Mouse (Mus musculus) embryonic fibroblast, embryonic 13.5 days (primary cell): Measurements from ENCODE around the gene Gpr183. TPM values are rescaled to one million over a fixed set of nuclear protein-coding genes. Genes with fewer than 3 reads are reported as not detected.

ENCODE experiments used
- H3K27ac ChIP-seq: 2 replicates; pipeline ENCODE4 v1.5.1; 2012; ENCODE audit warnings: low read length, control low read depth, inconsistent platforms; ENCODE audit not compliant: insufficient read depth
- H3K4me1 ChIP-seq: 2 replicates; pipeline ENCODE4 v1.6.1; 2011; ENCODE audit warnings: low read length; ENCODE audit not compliant: control insufficient read depth, insufficient read depth
- H3K4me3 ChIP-seq: 2 replicates; pipeline ENCODE4 v1.5.1; 2011; ENCODE audit warnings: mild to moderate bottlenecking, control low read depth, low read length; ENCODE audit not compliant: insufficient read depth
- CTCF ChIP-seq: IDR thresholded peaks from 2 replicates; pipeline ENCODE4 v1.5.1; 2011; ENCODE audit warnings: mild to moderate bottlenecking, control low read depth, low read length, moderate library complexity, borderline replicate concordance; ENCODE audit not compliant: insufficient read depth
- POLR2A ChIP-seq: IDR thresholded peaks from 2 replicates; pipeline ENCODE4 v1.6.1; 2011; ENCODE audit warnings: low read depth, mild to moderate bottlenecking, control low read depth, low read length, moderate library complexity
- polyA plus RNA-seq: library from polyadenylated mRNA; stranded (reverse); fragments of >200 nt; gene quantifications from 2 replicates; pipeline ENCODE4 v1.2.4, GENCODE M21; 2011; ENCODE audit warnings: low read depth; ENCODE audit not compliant: missing spikeins, insufficient read length

Gpr183 gene
- polyA plus RNA-seq, 1 experiment: 1.6 TPM

- Histone ChIP-seq H3K27ac (no peak overlapping the region), H3K4me3 (no peak overlapping the region), H3K4me1 (no peaks in the 10 kb centered on the region)
- no peak for TF ChIP-seq CTCF
- TF ChIP-seq POLR2A: no peak
These were observed 27.3 kb downstream of the Gpr183 start for GRCm38 (mm10) chr14:121937601-121938255.

- Histone ChIP-seq H3K4me1 (no peaks in the 10 kb centered on the region), H3K4me3 (no peak overlapping the region), H3K27ac (no peak overlapping the region)
- TF ChIP-seq POLR2A (no peak), CTCF (no peak)
These were observed 28.1 kb downstream of the Gpr183 start for GRCm38 (mm10) chr14:121936856-121937255.

- H3K4me1 ChIP-seq: no peaks in the 10 kb centered on the region
- no peak overlapping the region for H3K27ac ChIP-seq
- TF ChIP-seq CTCF: no peak
- no peak for TF ChIP-seq POLR2A
- H3K4me3 ChIP-seq: no peak overlapping the region
These were observed 28.6 kb downstream of the Gpr183 start for GRCm38 (mm10) chr14:121936356-121936755.

- Histone ChIP-seq H3K4me1 (no peaks in the 10 kb centered on the region), H3K27ac (no peak overlapping the region), H3K4me3 (no peak overlapping the region)
- TF ChIP-seq POLR2A (no peak), CTCF (no peak)
These were observed 30.4 kb downstream of the Gpr183 start for GRCm38 (mm10) chr14:121934597-121934946.

GRCm38 (mm10) chr14:121933906-121934596, 30.9 kb downstream of the Gpr183 start:
- no peaks in the 10 kb centered on the region for H3K4me1 ChIP-seq
- H3K4me3 ChIP-seq: no peak overlapping the region
- TF ChIP-seq CTCF (no peak), POLR2A (no peak)
- no peak overlapping the region for H3K27ac ChIP-seq

- no peak for TF ChIP-seq CTCF
- no peak for TF ChIP-seq POLR2A
- Histone ChIP-seq H3K27ac (no peak overlapping the region), H3K4me1 (no peaks in the 10 kb centered on the region), H3K4me3 (no peak overlapping the region)
These were observed 32.8 kb downstream of the Gpr183 start for GRCm38 (mm10) chr14:121932180-121932579.

GRCm38 (mm10) chr14:121931594-121931993, 33.4 kb downstream of the Gpr183 start:
- no peak overlapping the region for H3K4me3 ChIP-seq
- H3K4me1 ChIP-seq: no peaks in the 10 kb centered on the region
- H3K27ac ChIP-seq: no peak overlapping the region
- no peak for TF ChIP-seq POLR2A
- no peak for TF ChIP-seq CTCF

- no peak for TF ChIP-seq CTCF
- TF ChIP-seq POLR2A: no peak
- no peak overlapping the region for H3K4me3 ChIP-seq
- H3K27ac ChIP-seq: no peak overlapping the region
- no peaks in the 10 kb centered on the region for H3K4me1 ChIP-seq
These were observed 34.1 kb downstream of the Gpr183 start for GRCm38 (mm10) chr14:121930731-121931383.

- H3K4me1 ChIP-seq: no peaks in the 10 kb centered on the region
- H3K4me3 ChIP-seq: no peak overlapping the region
- TF ChIP-seq CTCF (no peak), POLR2A (no peak)
- H3K27ac ChIP-seq: no peak overlapping the region
These were observed 35.6 kb downstream of the Gpr183 start for GRCm38 (mm10) chr14:121929243-121929951.
